Mouse (Mus musculus): ENCODE data around the gene AY761185.
"Not testable (repeated sequence)": the region's sequence is repeated elsewhere in the genome, so short reads cannot be mapped to it uniquely, and the experiment has no call there.

Gene AY761185

DNA sequence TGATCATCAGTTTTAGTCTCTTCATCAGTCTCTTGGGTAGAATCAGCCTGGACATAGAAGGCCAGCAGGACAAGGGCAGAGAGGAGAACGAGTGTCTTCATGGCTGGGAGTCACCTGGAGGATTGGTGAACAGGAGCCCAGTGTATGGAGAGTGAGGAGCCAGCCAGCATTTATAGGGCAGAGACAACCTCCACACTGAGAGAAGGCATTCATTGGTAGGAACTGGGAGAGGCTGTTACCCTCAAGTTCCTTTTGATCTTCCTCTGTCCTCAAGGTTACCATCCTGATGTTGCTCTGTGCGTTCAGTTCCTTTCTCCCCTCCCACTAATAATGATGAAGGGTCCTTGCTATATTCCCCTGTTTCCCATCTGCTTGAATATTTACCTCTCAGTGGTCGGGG is at the start of gene AY761185:
AY761185 (minus strand) TSS at position 101 of the 400 bp plus-strand sequence.
- no peak for DNase-seq (ENCODE audit: low read depth)

DNA sequence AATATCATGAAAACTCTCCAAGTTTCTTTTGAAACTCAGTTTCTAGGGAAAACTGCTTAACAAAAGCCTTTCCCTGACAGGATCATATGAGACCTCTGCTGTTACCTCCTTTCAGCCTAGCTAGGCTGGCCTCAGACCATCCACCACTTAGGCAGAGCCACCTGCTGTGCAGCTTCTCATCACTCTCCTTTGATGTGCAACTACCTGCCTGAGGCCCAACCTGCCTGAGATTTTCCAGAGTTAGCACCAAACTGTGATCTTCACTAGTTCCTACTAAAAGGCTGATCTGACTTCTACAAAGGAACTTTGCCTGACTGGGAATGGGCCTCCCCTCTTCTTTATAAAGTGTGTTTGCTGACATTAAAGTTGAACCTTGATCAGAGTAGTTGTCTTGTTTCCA is 49.5 kb upstream of the AY761185 start:
- not testable (repeated sequence) for DNase-seq (ENCODE audit: low read depth)

DNA sequence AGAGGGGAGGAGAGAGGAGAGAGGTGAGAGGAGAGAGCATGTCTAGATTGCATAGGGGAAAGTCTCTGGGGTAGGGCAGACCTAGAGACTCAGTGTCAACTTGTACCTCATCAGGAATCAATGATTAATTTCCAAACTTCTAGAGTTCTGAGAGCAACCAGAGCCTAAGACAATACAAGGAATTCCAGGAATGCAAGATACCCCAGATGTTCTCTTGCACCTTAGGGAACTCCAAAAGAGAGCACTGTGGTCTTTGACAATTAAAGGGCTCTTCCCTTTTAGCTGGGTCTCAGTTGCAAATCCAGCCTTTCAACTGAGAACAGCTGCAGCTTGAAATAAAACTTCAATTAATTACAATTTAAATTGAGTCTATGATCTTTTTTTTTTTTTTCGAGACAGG is 35.3 kb upstream of the AY761185 start:
- no peak for DNase-seq (ENCODE audit: low read depth)

DNA sequence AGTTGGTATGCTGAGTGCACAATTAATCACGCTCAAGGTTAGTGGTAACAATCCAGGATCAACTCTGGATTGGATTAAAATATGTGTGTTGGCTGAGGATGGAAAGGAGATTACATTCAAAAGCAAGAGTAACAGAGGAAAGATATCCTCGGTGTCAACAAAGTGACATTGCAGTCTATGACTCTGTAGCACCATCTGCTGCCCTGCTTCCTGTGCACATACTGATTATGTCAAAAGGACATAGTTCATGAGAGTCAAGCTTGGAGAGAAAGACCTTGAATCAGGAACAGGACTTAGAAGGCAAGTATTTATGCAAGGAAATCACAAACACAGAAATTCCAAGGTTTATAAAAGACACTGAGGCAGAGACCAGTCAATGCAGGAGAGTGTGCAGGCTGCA is 20.0 kb upstream of the AY761185 start:
- DNase-seq (ENCODE audit: low read depth) = no peak

DNA sequence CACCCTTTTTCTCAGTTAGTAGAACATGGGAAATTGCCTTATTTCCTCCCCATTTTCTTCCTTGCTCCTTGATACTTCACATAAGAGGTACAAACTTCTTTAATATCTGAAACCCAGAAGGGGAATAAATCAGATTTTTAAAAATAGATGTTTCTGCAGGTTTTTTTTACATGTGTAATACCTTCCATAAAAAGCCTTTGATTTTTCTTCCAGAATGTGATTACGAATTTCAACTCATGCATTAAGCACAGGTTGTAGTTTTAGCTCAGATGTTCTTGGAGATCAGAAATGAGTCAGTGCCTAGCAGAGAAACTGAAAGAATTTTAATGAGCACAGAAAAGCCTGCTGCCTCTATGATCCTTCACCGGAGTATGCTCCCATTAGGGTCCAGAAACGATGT is 22.5 kb downstream of the AY761185 start, which contains the start of gene Gm6040:
Gm6040 (minus strand) TSS at position 101 of the 400 bp plus-strand sequence.
- DNase-seq (ENCODE audit: low read depth) = no peak

DNA sequence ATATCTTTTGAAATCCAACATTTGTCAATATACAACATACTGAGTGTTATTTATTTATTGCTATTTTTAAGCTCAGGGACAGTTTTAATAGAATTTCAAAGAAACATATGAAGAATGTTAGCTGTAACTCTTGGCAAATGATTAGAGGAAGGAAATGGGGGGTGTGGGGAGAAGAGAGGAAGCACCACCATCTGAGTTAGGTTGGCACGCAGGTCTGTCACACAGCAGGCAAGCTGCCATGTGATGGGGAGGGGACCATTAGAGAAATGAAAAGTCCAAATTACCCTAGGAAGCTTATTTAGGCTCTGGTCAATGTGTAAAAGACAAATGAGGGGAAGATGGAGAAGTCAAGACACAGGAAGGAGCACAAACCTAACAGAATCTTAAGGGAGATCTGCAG is 32.2 kb downstream of the AY761185 start:
- no peak for DNase-seq (ENCODE audit: low read depth)

DNA sequence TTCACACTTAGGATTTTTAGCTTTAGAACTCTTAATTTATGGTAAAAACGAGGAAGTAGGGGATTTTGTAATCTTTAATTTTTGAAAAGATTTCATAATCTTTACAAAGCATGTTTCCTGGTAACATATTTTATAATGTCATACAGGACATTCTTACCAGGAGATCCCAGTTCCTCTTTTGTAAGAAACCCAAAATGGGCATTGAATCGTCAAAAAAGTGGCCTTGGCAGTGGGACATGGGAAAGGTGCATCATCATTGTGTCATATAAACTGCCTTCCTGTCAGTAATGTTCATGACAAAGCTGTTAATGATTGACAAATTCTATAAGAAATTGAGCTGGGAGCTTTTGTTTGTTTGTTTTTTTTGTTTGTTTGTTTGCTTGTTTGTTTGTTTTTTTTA is 36.3 kb downstream of the AY761185 start:
- DNase-seq (ENCODE audit: low read depth) = no peak

DNA sequence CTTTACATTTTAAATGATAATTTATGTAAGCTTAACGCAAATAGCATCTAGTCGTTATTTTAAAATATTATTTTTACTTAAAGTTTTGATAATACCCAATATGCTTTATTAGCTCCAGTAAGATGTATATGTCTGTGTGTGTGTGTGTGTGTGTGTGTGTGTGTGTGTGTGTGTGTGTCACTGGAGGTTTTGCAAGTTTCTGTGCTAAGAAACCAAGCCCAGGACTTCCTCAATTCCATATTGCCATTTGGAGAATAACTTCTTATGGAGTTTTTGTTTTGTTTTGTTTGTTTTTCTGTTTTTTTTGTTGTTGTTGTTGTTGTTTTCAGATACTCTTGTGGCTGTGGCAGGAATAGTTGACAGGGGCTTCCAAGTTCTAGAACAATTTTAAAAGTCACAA is 37.4 kb downstream of the AY761185 start:
- DNase-seq (ENCODE audit: low read depth) = no peak

DNA sequence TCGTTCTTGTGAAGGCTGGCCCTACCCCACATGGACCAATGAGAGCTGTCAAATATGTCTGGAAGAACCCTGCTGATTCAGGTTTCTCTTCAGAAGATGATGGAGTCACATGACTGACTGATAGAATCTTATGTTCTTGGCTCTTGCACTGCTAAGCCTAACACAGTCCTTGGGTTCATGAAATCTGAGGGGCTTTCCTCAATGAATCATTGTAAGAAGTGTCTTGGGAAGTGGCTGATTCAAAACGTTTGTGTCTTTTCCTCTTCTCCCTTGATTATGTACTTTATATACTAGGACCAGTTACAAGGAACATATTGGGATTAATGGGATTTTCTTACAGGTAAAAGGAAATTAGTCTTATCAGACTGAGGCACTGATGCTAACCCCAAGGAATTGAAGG is 42.0 kb downstream of the AY761185 start, which contains the start of gene Gm15056:
Gm15056 (minus strand) TSS at position 101 of the 400 bp plus-strand sequence.
- DNase-seq (ENCODE audit: low read depth) = no peak

Data from fibroblast of lung, adult 2 months (primary cell).